Mouse (Mus musculus): Measurements from ENCODE around the gene Gm20388. TPM values are rescaled to one million over a fixed set of nuclear protein-coding genes. Genes with fewer than 3 reads are reported as not detected.

The Gm20388 gene
- polyA plus RNA-seq, 1 experiment from 2014 or later: not detected

DNA sequence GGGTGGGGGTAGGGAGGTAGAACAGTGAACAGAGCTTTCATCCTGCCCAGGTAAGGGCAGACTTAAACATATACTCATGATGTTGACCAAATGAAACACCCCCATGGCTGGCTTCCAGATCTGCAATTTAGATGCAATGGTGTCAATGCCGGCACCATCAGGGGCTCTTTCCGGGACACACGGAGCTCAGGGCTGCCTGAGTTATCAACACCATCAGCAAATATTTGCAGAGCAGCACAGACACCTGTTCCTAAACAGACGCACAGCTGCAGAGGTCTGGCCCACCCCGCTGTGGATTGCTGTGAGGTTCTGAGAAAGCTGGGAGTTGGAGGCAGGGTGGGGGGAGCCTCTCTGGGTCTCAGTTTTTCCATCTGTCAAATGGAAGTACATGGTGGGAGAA is 2855.5 kb downstream of the Gm20388 start:
- no peak overlapping the region for H3K9ac ChIP-seq (ENCODE audit: low read length)
- ATAC-seq (ENCODE audit: low FRiP score) (no peak), DNase-seq (ENCODE audit: low spot score, missing footprints) (no peak)
- H3K4me1 ChIP-seq (ENCODE audit: control insufficient read depth, insufficient read depth, low read length): no peaks in the 10 kb centered on the region
- H3K27me3 ChIP-seq (ENCODE audit: control insufficient read depth, insufficient read depth, low read length): no peaks in the 10 kb centered on the region
- H3K4me3 ChIP-seq (ENCODE audit: low read depth, low read length): no peak overlapping the region
- 67% methylated on average over 5 of the region's 5 CpGs for WGBS
- no peak overlapping the region for H3K27ac ChIP-seq (ENCODE audit: low read depth, low read length)
- no peak overlapping the region for H3K4me2 ChIP-seq
- H3K36me3 ChIP-seq (ENCODE audit: control insufficient read depth, insufficient read depth, low read length): no peaks in the 10 kb centered on the region
- no peaks in the 10 kb centered on the region for H3K9me3 ChIP-seq (ENCODE audit: control insufficient read depth, low read length)

DNA sequence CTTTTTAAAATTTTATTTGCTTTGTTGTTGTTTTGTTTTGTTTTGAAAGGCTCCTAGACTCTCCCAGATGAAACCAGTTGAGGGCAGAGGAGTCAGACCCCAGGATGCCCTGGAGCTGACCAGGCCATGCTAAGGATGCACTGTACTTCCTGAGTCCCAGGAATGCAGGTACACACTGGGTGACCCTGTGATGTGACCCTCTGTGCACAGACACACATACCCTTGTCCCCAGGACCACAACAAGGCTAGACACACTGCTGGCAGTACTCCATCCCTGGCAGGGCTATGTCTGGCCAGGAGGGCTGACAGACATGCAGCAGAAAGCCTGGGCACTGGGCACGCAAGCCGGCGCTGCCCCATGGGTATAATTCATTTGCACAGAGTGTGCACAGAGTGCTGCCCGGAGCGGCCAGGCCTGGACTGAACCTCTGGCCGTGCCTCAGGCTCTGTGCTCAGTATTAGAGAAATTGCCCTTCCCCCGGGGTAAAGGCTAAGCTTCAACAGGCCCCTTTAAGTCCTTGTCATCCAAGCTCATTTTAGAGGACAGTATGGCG is 2856.1 kb downstream of the Gm20388 start:
- 70% methylated on average over 8 of the region's 8 CpGs for whole genome bisulfite sequencing
- DNase-seq (ENCODE audit: low spot score, missing footprints) (no peak), ATAC-seq (ENCODE audit: low FRiP score) (no peak)
- no peak overlapping the region for H3K27ac ChIP-seq (ENCODE audit: low read depth, low read length)
- no peak overlapping the region; the same call in 1 of the 2 replicates for H3K9ac ChIP-seq (ENCODE audit: low read length)
- H3K4me1 ChIP-seq (ENCODE audit: control insufficient read depth, insufficient read depth, low read length): no peaks in the 10 kb centered on the region
- H3K4me3 ChIP-seq (ENCODE audit: low read depth, low read length): no peak overlapping the region
- no peak overlapping the region for H3K4me2 ChIP-seq
- no peaks in the 10 kb centered on the region for H3K36me3 ChIP-seq (ENCODE audit: control insufficient read depth, insufficient read depth, low read length)
- no peaks in the 10 kb centered on the region for H3K27me3 ChIP-seq (ENCODE audit: control insufficient read depth, insufficient read depth, low read length)
- no peaks in the 10 kb centered on the region for H3K9me3 ChIP-seq (ENCODE audit: control insufficient read depth, low read length)

DNA sequence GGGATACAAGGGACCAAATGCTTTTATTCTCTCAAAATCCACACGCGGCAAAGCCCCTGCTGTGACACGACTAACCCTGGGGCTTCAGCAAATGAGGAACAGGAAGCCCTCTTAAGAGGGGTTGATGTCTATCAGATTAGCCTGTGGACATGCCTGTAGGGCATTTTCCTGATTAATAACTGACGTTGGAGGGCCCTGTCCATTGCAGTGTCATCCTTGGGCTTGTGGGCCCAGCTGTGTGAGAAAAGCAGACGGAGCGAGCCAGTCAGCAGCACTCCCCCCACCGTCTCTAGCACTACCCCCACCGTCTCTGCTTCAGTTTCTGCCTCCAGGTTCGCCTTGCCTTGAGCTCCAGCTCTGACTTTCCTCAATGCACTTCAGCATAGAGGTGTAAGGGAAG is 2856.6 kb downstream of the Gm20388 start:
- no peak for ATAC-seq (ENCODE audit: low FRiP score)
- H3K27ac ChIP-seq (ENCODE audit: low read depth, low read length): no peak overlapping the region
- WGBS: 46% methylated on average over 9 of the region's 9 CpGs

DNA sequence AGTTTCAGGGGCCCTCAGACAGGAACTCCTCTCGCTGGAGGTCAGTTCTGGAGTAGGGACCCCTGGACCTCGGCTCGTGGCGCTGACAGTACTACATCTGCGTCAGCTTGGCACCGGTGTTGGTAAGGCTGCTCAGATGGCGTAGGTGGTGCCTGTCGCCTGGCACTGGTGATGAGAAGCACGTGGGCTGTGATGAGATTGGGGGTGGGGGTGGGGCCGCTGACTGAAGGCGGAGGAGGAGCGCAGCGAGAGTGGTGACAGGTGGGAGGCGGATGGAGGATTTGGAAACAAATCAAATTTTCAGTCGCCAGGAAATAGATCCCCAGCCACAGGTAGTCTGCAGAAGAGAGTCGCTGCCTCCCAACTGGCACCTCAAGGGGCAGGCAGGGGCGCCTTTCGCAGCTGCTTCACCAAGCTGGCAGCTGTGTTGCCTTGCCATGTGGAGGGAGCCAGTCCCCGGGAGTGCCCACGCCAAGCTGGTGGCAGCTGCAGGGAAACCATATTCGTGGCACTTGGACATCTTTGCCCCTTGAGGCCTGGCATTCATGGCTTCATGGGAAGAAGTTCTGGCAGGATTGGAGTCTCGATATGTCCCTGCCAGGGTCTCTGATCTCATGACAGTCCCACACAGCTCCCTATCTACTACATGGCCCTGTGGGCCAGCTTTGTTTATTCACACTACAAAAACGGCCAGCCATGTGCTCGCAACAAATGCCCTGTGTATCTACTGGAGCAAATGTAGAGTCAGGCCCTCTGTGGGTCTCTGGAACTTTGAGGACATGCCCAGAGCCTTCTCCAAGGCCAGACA is 2858.8 kb downstream of the Gm20388 start:
- no peak overlapping the region for H3K4me3 ChIP-seq (ENCODE audit: low read depth, low read length)
- no peaks in the 10 kb centered on the region for H3K27me3 ChIP-seq (ENCODE audit: control insufficient read depth, insufficient read depth, low read length)
- H3K36me3 ChIP-seq (ENCODE audit: control insufficient read depth, insufficient read depth, low read length): no peaks in the 10 kb centered on the region
- no peak overlapping the region for H3K27ac ChIP-seq (ENCODE audit: low read depth, low read length)
- 67% methylated on average over 24 of the region's 24 CpGs for WGBS
- H3K4me2 ChIP-seq: no peak overlapping the region
- no peaks in the 10 kb centered on the region for H3K9me3 ChIP-seq (ENCODE audit: control insufficient read depth, low read length)
- DNase-seq (ENCODE audit: low spot score, missing footprints) (no peak), ATAC-seq (ENCODE audit: low FRiP score) (no peak)
- no peaks in the 10 kb centered on the region for H3K4me1 ChIP-seq (ENCODE audit: control insufficient read depth, insufficient read depth, low read length)
- H3K9ac ChIP-seq (ENCODE audit: low read length): no peak overlapping the region

More for the DNA sequence above, 2856.6 kb downstream of the Gm20388 start:
- Histone ChIP-seq H3K27me3 (ENCODE audit: control insufficient read depth, insufficient read depth, low read length) (no peaks in the 10 kb centered on the region), H3K4me2 (no peak overlapping the region), H3K4me1 (ENCODE audit: control insufficient read depth, insufficient read depth, low read length) (no peaks in the 10 kb centered on the region), H3K9me3 (ENCODE audit: control insufficient read depth, low read length) (no peaks in the 10 kb centered on the region), H3K36me3 (ENCODE audit: control insufficient read depth, insufficient read depth, low read length) (no peaks in the 10 kb centered on the region), H3K9ac (ENCODE audit: low read length) (no peak overlapping the region; the same call in 1 of the 2 replicates), H3K4me3 (ENCODE audit: low read depth, low read length) (no peak overlapping the region)
- no peak for DNase-seq (ENCODE audit: low spot score, missing footprints)

DNA sequence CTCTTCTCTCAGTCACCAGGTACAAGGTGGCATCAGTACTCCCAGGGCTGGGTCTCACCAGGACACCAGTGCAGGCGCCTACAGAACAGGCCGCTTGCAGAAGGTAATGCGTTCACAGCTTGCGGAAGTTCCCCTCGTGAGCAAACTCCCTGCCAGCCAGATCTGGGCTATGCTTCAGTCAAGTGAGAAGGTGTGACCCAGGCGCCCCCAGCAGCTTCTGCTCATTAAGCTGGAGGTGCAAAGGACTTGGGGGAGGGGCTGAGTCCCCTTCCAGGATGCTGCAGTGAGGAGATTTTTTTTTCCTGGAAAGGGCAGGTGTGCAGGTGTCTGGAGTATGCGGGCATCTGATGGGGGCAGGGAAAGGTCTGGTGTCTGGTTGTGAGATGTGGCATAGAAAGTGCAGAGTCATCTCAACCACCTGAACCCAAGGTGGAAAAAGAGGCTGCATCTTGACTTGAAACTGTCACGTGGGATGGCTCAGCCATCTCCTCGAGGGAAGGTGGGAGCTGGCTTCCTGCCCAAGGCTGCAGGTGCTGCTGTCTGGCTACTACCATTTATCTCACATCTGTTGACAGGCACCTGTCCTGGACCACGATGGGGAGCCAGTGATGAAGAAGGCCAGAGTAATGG is 2861.9 kb downstream of the Gm20388 start:
- no peaks in the 10 kb centered on the region for H3K9me3 ChIP-seq (ENCODE audit: control insufficient read depth, low read length)
- DNase-seq (ENCODE audit: low spot score, missing footprints) (no peak), ATAC-seq (ENCODE audit: low FRiP score) (no peak)
- no peaks in the 10 kb centered on the region for H3K36me3 ChIP-seq (ENCODE audit: control insufficient read depth, insufficient read depth, low read length)
- H3K4me3 ChIP-seq (ENCODE audit: low read depth, low read length): no peak overlapping the region
- H3K4me1 ChIP-seq (ENCODE audit: control insufficient read depth, insufficient read depth, low read length): peaks cover 4% of the 10 kb centered on the region
- H3K4me2 ChIP-seq: no peak overlapping the region
- 39% methylated on average over 10 of the region's 10 CpGs for WGBS
- H3K9ac ChIP-seq (ENCODE audit: low read length): no peak overlapping the region
- H3K27ac ChIP-seq (ENCODE audit: low read depth, low read length): no peak overlapping the region
- no peaks in the 10 kb centered on the region for H3K27me3 ChIP-seq (ENCODE audit: control insufficient read depth, insufficient read depth, low read length)

DNA sequence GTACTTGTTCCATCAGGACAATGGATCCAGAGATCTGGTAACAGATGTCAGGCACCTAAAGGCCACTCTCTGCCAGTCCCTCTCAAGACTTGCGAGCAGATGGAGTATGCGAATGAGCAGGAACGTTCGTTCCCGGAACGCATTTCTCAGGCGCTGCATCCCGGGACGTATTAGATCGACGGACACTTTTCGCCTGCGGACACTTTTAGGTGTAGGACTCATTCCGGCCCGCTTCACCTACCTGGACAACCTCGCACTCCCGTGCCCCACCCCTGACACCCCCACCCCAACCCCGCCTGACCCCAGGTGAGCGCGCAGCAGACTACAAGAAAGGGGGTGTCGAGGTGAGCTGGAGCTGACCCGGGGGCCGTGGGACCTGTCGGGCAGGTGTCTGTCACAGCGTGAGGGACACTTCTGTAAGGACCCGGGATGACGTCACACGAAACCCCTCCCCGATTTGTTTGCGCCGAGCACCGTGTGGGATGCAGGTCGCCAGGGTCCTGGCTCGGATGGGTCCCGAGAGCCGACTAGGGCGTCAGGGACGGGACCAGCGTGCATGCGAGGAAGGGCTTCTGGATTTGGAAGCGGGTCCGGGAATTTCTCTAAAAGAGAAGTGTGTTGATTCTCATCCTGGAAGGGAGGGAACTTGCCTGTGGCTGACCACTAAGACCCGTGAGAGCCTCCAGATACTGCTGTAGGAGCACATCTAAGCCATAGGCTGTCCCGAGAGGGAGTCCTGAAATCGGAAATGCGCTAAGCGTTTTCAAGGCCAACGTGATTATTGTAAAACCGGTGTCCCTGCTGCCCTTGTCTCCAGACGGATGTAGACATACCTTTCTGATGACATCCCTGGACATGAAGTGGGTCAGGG is 2864.9 kb downstream of the Gm20388 start, which contains the start of gene Acsf3:
Gene Acsf3, plus strand, starts transcription at position 202 of the 871 bp plus-strand sequence.
- ATAC-seq (ENCODE audit: low FRiP score): peak; percentile 78
- H3K4me3 ChIP-seq (ENCODE audit: low read depth, low read length): peak within 1 kb of the TSS; percentile 73
- H3K36me3 ChIP-seq (ENCODE audit: control insufficient read depth, insufficient read depth, low read length): no peaks in the 10 kb centered on the region
- H3K9me3 ChIP-seq (ENCODE audit: control insufficient read depth, low read length): no peaks in the 10 kb centered on the region
- 1% methylated on average over 50 of the region's 50 CpGs for WGBS
- peak; percentile 98 for DNase-seq (ENCODE audit: low spot score, missing footprints)
- peaks cover 4% of the 10 kb centered on the region for H3K4me1 ChIP-seq (ENCODE audit: control insufficient read depth, insufficient read depth, low read length)
- H3K27me3 ChIP-seq (ENCODE audit: control insufficient read depth, insufficient read depth, low read length): no peaks in the 10 kb centered on the region
- peak within 1 kb of the TSS; percentile 78 for H3K9ac ChIP-seq (ENCODE audit: low read length)
- peak within 1 kb of the TSS; percentile 87 for H3K4me2 ChIP-seq
- no peak within 1 kb of the TSS for H3K27ac ChIP-seq (ENCODE audit: low read depth, low read length)

DNA sequence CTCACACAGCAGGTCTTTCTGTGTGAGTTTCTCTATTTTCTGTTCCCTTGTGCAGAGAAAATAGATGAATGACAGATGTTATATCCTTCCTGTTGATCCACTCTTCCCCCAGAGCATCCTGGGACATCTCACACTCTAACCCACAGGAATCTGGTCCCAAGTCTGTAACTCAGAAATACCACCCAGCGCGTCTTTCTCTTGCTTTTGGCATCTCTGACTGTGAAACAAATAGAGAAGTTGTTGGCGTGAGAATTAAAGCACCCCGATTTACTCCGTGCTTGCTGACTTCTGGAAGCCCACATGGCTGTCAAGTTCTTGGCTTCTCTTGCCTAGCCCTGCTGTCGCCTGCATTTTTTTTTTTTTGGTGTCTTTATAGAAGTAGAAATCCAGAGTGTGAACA is 2867.1 kb downstream of the Gm20388 start:
- H3K36me3 ChIP-seq (ENCODE audit: control insufficient read depth, insufficient read depth, low read length): no peaks in the 10 kb centered on the region
- no peaks in the 10 kb centered on the region for H3K27me3 ChIP-seq (ENCODE audit: control insufficient read depth, insufficient read depth, low read length)
- ATAC-seq (ENCODE audit: low FRiP score) (no peak), DNase-seq (ENCODE audit: low spot score, missing footprints) (no peak)
- H3K27ac ChIP-seq (ENCODE audit: low read depth, low read length): no peak overlapping the region
- H3K4me2 ChIP-seq: no peak overlapping the region
- 89% methylated on average over 6 of the region's 6 CpGs for WGBS
- H3K9me3 ChIP-seq (ENCODE audit: control insufficient read depth, low read length): no peaks in the 10 kb centered on the region
- H3K4me3 ChIP-seq (ENCODE audit: low read depth, low read length): no peak overlapping the region
- no peak overlapping the region for H3K9ac ChIP-seq (ENCODE audit: low read length)
- H3K4me1 ChIP-seq (ENCODE audit: control insufficient read depth, insufficient read depth, low read length): peaks cover 4% of the 10 kb centered on the region

DNA sequence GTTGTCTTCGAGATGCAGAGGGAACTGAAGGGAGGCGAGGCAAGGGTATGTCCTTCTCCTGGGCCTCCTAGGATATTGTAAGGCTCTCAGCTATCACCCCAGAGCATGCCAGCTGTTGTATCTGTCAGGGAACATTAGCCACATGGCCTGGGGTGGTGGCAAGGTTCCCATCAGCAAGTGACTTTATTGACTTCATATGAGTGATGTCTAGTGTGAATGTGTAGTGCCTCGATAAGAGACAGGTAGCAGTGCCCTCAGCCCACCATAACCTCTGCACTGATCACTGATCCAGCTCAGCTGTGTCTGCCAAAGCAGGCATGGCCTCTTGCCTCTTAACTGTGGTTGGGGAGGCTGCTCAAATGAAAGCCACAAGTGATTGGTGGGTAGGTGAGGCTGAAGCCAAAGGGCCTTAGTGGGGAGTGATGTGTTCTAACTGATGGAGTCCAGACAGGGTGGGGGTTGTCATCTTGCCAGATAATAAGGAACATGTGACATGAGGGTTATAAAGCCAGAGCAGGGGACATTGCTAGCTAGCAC is 2868.1 kb downstream of the Gm20388 start:
- 95% methylated on average over 3 of the region's 3 CpGs for WGBS
- no peak overlapping the region for H3K4me3 ChIP-seq (ENCODE audit: low read depth, low read length)
- no peak overlapping the region for H3K27ac ChIP-seq (ENCODE audit: low read depth, low read length)
- no peaks in the 10 kb centered on the region for H3K27me3 ChIP-seq (ENCODE audit: control insufficient read depth, insufficient read depth, low read length)
- H3K9me3 ChIP-seq (ENCODE audit: control insufficient read depth, low read length): no peaks in the 10 kb centered on the region
- no peak overlapping the region for H3K9ac ChIP-seq (ENCODE audit: low read length)
- peaks cover 4% of the 10 kb centered on the region for H3K4me1 ChIP-seq (ENCODE audit: control insufficient read depth, insufficient read depth, low read length)
- DNase-seq (ENCODE audit: low spot score, missing footprints) (no peak), ATAC-seq (ENCODE audit: low FRiP score) (no peak)
- H3K4me2 ChIP-seq: no peak overlapping the region
- H3K36me3 ChIP-seq (ENCODE audit: control insufficient read depth, insufficient read depth, low read length): no peaks in the 10 kb centered on the region

All from midbrain, embryonic 11.5 days (tissue).